Mouse (Mus musculus) megakaryocyte, embryonic 14.5 days (primary cell): ENCODE measurements at regions not wholly inside any gene's neighbourhood (a gene's known extent, or its start where the extent isn't known, plus 50 kb on each side); places are given as distances from the start of the nearest gene placed in this dataset.

ENCODE experiments used
- FLI1 ChIP-seq: IDR thresholded peaks from 2 replicates; pipeline ENCODE4 v1.6.1; 2012; ENCODE audit warnings: low read length, inconsistent platforms, mixed read lengths
- GATA1 ChIP-seq: IDR thresholded peaks from 3 replicates; pipeline ENCODE4 v1.6.1; 2012; ENCODE audit warnings: mixed read lengths, low read length, inconsistent platforms, borderline replicate concordance

DNA sequence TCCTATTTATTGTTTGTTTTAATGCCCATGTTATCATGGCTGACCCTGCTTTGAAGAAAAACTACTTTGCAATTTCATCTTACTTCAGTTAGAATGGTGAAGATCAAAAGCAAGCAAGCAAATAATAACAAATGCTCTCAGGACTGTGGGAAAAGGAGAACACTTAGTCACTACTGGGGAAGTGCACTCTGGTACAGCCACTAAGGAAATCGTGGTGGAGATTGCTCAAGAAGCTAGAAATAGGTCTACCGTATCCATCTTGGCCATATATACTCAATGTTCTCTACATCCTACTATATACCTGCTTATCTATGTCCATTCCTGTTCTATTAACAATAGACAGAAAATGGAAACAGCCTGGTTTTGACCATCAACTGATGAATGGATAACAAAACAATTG, 290.1 kb upstream of the 1700056E22Rik start:
- no peak for TF ChIP-seq GATA1
- TF ChIP-seq FLI1, result no peak
